Comparison of ENCODE assay signal across 23 mouse cellular contexts in genomic region chr3:100861307-100862303, GRCm38 (mm10). TPM values are rescaled to one million over a fixed set of nuclear protein-coding genes. Genes with fewer than 3 reads are reported as not detected.
DNase-seq lines count a peak whose midpoint lies in the region; ATAC-seq and TF ChIP-seq lines count a peak whose summit lies in the region.
"Had no signal": no experiment of that assay in that cellular context is flagged by ENCODE, and none has a peak within 500 bp of the region (broad histone marks: within the 10 kb centered on the region; RNA-seq: fewer than 3 reads in every experiment).

No protein-coding gene starts in this region.

- H3K9me3 ChIP-seq in forebrain, embryonic 12.5 days: no peaks in the 10 kb centered on the region
- no peaks in the 10 kb centered on the region for H3K9me3 ChIP-seq in forebrain, embryonic 11.5 days (ENCODE audit: control insufficient read depth, low read length)
- H3K9me3 ChIP-seq in midbrain, embryonic 13.5 days: no peaks in the 10 kb centered on the region
- H3K9me3 ChIP-seq in midbrain, embryonic 11.5 days (ENCODE audit: control insufficient read depth, low read length): no peaks in the 10 kb centered on the region
- H3K9me3 ChIP-seq in hindbrain, postnatal 0 days (ENCODE audit: low read length): no peaks in the 10 kb centered on the region
- H3K9me3 ChIP-seq: heart, embryonic 15.5 days; kidney, embryonic 15.5 days had no signal

- 67% methylated on average over 23 of the region's 23 CpGs for WGBS in forebrain, embryonic 12.5 days
- 67% methylated on average over 23 of the region's 23 CpGs for WGBS in forebrain, embryonic 11.5 days
- 60% methylated on average over 23 of the region's 23 CpGs for WGBS in midbrain, embryonic 13.5 days
- WGBS in midbrain, embryonic 11.5 days: 79% methylated on average over 23 of the region's 23 CpGs
- WGBS in hindbrain, postnatal 0 days: 54% methylated on average over 23 of the region's 23 CpGs

- no peak overlapping the region for H3K4me2 ChIP-seq in forebrain, embryonic 12.5 days
- H3K4me2 ChIP-seq in forebrain, embryonic 11.5 days (ENCODE audit: low read depth, low read length, severe bottlenecking): no peak overlapping the region
- H3K4me2 ChIP-seq in midbrain, embryonic 13.5 days (replicated peaks): no peak overlapping the region
- H3K4me2 ChIP-seq in midbrain, embryonic 11.5 days: no peak overlapping the region
- no peak overlapping the region for H3K4me2 ChIP-seq in hindbrain, postnatal 0 days (ENCODE audit: low read depth, low read length)
- H3K4me2 ChIP-seq: heart, embryonic 15.5 days; kidney, embryonic 15.5 days had no signal

- no peak overlapping the region for H3K9ac ChIP-seq in forebrain, embryonic 12.5 days
- H3K9ac ChIP-seq in forebrain, embryonic 11.5 days (ENCODE audit: low read length): no peak overlapping the region
- H3K9ac ChIP-seq in midbrain, embryonic 13.5 days (replicated peaks): no peak overlapping the region
- H3K9ac ChIP-seq in midbrain, embryonic 11.5 days (ENCODE audit: low read length): no peak overlapping the region
- H3K9ac ChIP-seq in hindbrain, postnatal 0 days (replicated peaks; ENCODE audit: low read length): no peak overlapping the region
- H3K9ac ChIP-seq: heart, embryonic 15.5 days; kidney, embryonic 15.5 days; liver, embryonic 14.5 days had no signal

- H3K4me1 ChIP-seq in forebrain, embryonic 12.5 days: peaks cover 5% of the 10 kb centered on the region
- H3K4me1 ChIP-seq in forebrain, embryonic 11.5 days (replicated peaks; ENCODE audit: control insufficient read depth, insufficient read depth, low read length): 0 out of 2 replicates have a peak, but pooled peaks cover 2% of the 10 kb centered on the region
- H3K4me1 ChIP-seq in midbrain, embryonic 13.5 days (replicated peaks): peaks cover 6% of the 10 kb centered on the region
- H3K4me1 ChIP-seq in midbrain, embryonic 11.5 days (ENCODE audit: control insufficient read depth, insufficient read depth, low read length): no peaks in the 10 kb centered on the region
- no peaks in the 10 kb centered on the region for H3K4me1 ChIP-seq in hindbrain, postnatal 0 days (ENCODE audit: insufficient read depth, low read length)

- ATAC-seq in forebrain, embryonic 12.5 days (ENCODE audit: low FRiP score): peak; percentile 58; the same call in 1 of the 2 replicates
- no peak for ATAC-seq in forebrain, embryonic 11.5 days (replicated peaks; ENCODE audit: low FRiP score)
- peak; percentile 80 for ATAC-seq in midbrain, embryonic 13.5 days
- no peak for ATAC-seq in midbrain, embryonic 11.5 days (ENCODE audit: low FRiP score)
- peak; percentile 32; the same call in 1 of the 2 replicates for ATAC-seq in hindbrain, postnatal 0 days
- ATAC-seq: intestine, postnatal 0 days had no signal

- H3K36me3 ChIP-seq in forebrain, embryonic 12.5 days (replicated peaks): no peaks in the 10 kb centered on the region
- no peaks in the 10 kb centered on the region for H3K36me3 ChIP-seq in forebrain, embryonic 11.5 days (ENCODE audit: control insufficient read depth, insufficient read depth, low read length)
- no peaks in the 10 kb centered on the region for H3K36me3 ChIP-seq in midbrain, embryonic 13.5 days
- no peaks in the 10 kb centered on the region for H3K36me3 ChIP-seq in midbrain, embryonic 11.5 days (ENCODE audit: control insufficient read depth, insufficient read depth, low read length)
- H3K36me3 ChIP-seq in hindbrain, postnatal 0 days (ENCODE audit: insufficient read depth, low read length): no peaks in the 10 kb centered on the region
- H3K36me3 ChIP-seq: heart, embryonic 15.5 days; kidney, embryonic 15.5 days had no signal

- TF ChIP-seq CTCF in hindbrain, postnatal 0 days (IDR thresholded peaks at IDR 0.05; ENCODE audit: low read depth): no peak

- H3K27ac ChIP-seq in forebrain, embryonic 12.5 days: no peak overlapping the region
- H3K27ac ChIP-seq in forebrain, embryonic 11.5 days (ENCODE audit: low read depth, low read length): no peak overlapping the region
- H3K27ac ChIP-seq in midbrain, embryonic 13.5 days: peak overlapping the region; percentile 40
- H3K27ac ChIP-seq in midbrain, embryonic 11.5 days (ENCODE audit: low read depth, low read length): no peak overlapping the region
- H3K27ac ChIP-seq in hindbrain, postnatal 0 days: peak overlapping the region; percentile 43
- H3K27ac ChIP-seq: heart, embryonic 15.5 days; kidney, embryonic 15.5 days; liver, embryonic 14.5 days had no signal

- intact Hi-C loops in heart, postnatal 25 days (cut with DNase I): no loop called here

- no peaks in the 10 kb centered on the region for H3K27me3 ChIP-seq in forebrain, embryonic 12.5 days
- no peaks in the 10 kb centered on the region for H3K27me3 ChIP-seq in forebrain, embryonic 11.5 days (ENCODE audit: control insufficient read depth, insufficient read depth, low read length)
- H3K27me3 ChIP-seq in midbrain, embryonic 13.5 days: no peaks in the 10 kb centered on the region
- no peaks in the 10 kb centered on the region for H3K27me3 ChIP-seq in midbrain, embryonic 11.5 days (ENCODE audit: control insufficient read depth, insufficient read depth, low read length)
- H3K27me3 ChIP-seq in hindbrain, postnatal 0 days (ENCODE audit: insufficient read depth, low read length): no peaks in the 10 kb centered on the region
- H3K27me3 ChIP-seq: CH12.LX; heart, embryonic 15.5 days; kidney, embryonic 15.5 days had no signal

- DNase-seq in forebrain, embryonic 11.5 days (ENCODE audit: low spot score): no peak
- DNase-seq in midbrain, embryonic 11.5 days (ENCODE audit: low spot score, missing footprints): no peak
- DNase-seq in hindbrain, postnatal 0 days (ENCODE audit: low spot score): peak; percentile 17
- DNase-seq in gastrocnemius, postnatal 10 days: no peak
- no peak for DNase-seq in heart, postnatal 25 days (ENCODE audit: low spot score)
- DNase-seq: adrenal gland, postnatal 25 days; cerebellum, adult 11-12 months; cerebellum, postnatal 36 days; gastrocnemius, postnatal 14 days; right cerebral cortex, postnatal 14 days; spleen, adult 18-20 months; thymus, postnatal 25 days had no signal

- H3K4me3 ChIP-seq in forebrain, embryonic 12.5 days (replicated peaks): no peak overlapping the region
- H3K4me3 ChIP-seq in forebrain, embryonic 11.5 days (ENCODE audit: low read depth, low read length): no peak overlapping the region
- no peak overlapping the region for H3K4me3 ChIP-seq in midbrain, embryonic 13.5 days (replicated peaks)
- no peak overlapping the region for H3K4me3 ChIP-seq in midbrain, embryonic 11.5 days (ENCODE audit: low read depth, low read length)
- H3K4me3 ChIP-seq in hindbrain, postnatal 0 days (ENCODE audit: low read length): no peak overlapping the region
- H3K4me3 ChIP-seq: heart, embryonic 15.5 days; kidney, embryonic 15.5 days had no signal

RNA-seq across cellular contexts. Expression of gene Vtcn1, which starts 36.3 kb away (rescaled TPM):
- polyA plus RNA-seq in forebrain, embryonic 12.5 days (2016; fragmentation: Nextera tagmentation; extraction: Ambion mirVana): not detected in 2 replicates
- polyA plus RNA-seq in forebrain, embryonic 11.5 days (2014; fragmentation: Nextera tagmentation; extraction: Ambion mirVana): 0.09 and 0.20 TPM in 2 replicates
- not detected in 2 replicates for polyA plus RNA-seq in midbrain, embryonic 13.5 days (2015; fragmentation: Nextera tagmentation; extraction: Ambion mirVana)
- not detected in 2 replicates for polyA plus RNA-seq in midbrain, embryonic 11.5 days (2014; fragmentation: Nextera tagmentation; extraction: Ambion mirVana)
- not detected in 2 replicates for total RNA-seq in hindbrain, postnatal 0 days (2014; rRNA removed)
- 0.05 TPM in 1 of 2 replicates, not detected in the other for polyA plus RNA-seq in hindbrain, postnatal 0 days (2015; fragmentation: Nextera tagmentation; extraction: Ambion mirVana)
- total RNA-seq in gastrocnemius, postnatal 10 days (2021): under 1 TPM; 0.35 to 0.88 TPM
- total RNA-seq in heart, postnatal 25 days (2021): under 1 TPM; 0.52 to 0.53 TPM
- total RNA-seq: adrenal gland, postnatal 25 days; hematopoietic stem cell, adult 5-6 weeks; layer of hippocampus, postnatal 25 days; MEL had no signal
- polyA plus RNA-seq: liver, embryonic 14.5 days; neural tube, embryonic 11.5 days had no signal

Comparison
In these comparisons a context has a peak if more than half of its experiments do, and no peak if none do; other contexts are left out.
1. ATAC-seq: peak in forebrain, embryonic 12.5 days (single experiment), midbrain, embryonic 13.5 days (single experiment) and hindbrain, postnatal 0 days (single experiment); none in forebrain, embryonic 11.5 days (single experiment) and midbrain, embryonic 11.5 days (single experiment).
2. H3K27ac ChIP-seq: peak in midbrain, embryonic 13.5 days (single experiment) and hindbrain, postnatal 0 days (single experiment); none in forebrain, embryonic 12.5 days (single experiment), forebrain, embryonic 11.5 days (single experiment) and midbrain, embryonic 11.5 days (single experiment).